Mouse (Mus musculus): ENCODE measurements around the gene Hdgfl3. TPM values are rescaled to one million over a fixed set of nuclear protein-coding genes. Genes with fewer than 3 reads are reported as not detected.

The Hdgfl3 gene
- total RNA-seq, 2 experiments from 2014 or later: 71.9 to 73.0 TPM

- DNase-seq (ENCODE audit: low spot score in 2 of 2): no peak
- intact Hi-C loops (cut with DNase I): no loop called here
Measured at GRCm38 (mm10) chr7:81918316-81918715, 16.0 kb downstream of the Hdgfl3 start.

- intact Hi-C loops (cut with DNase I): no loop called here
Measured at GRCm38 (mm10) chr7:81904926-81905325, 29.3 kb downstream of the Hdgfl3 start.

GRCm38 (mm10) chr7:81904094-81904493 lies 30.2 kb downstream of the Hdgfl3 start:
- DNase-seq (ENCODE audit: low spot score in 2 of 2): no peak
- intact Hi-C loops (cut with DNase I): no loop called here

More at GRCm38 (mm10) chr7:81904926-81905325, 29.3 kb downstream of the Hdgfl3 start:
- DNase-seq (ENCODE audit: low spot score in 2 of 2): peak in 1 of 2 experiments; percentile 69

- no peak for DNase-seq (ENCODE audit: low spot score in 2 of 2)
- intact Hi-C loops (cut with DNase I): no loop called here
Measured at GRCm38 (mm10) chr7:81899361-81899760, 34.9 kb downstream of the Hdgfl3 start.

- intact Hi-C loops (cut with DNase I): no loop called here
- no peak for DNase-seq (ENCODE audit: low spot score in 2 of 2)
Measured at GRCm38 (mm10) chr7:81885128-81885527, 49.1 kb downstream of the Hdgfl3 start.

GRCm38 (mm10) chr7:81881600-81881999 lies 52.7 kb downstream of the Hdgfl3 start:
- intact Hi-C loops (cut with DNase I): no loop called here
- DNase-seq (ENCODE audit: low spot score in 2 of 2): no peak

GRCm38 (mm10) chr7:81880797-81881196 lies 53.5 kb downstream of the Hdgfl3 start:
- intact Hi-C loops (cut with DNase I): no loop called here
- no peak for DNase-seq (ENCODE audit: low spot score in 2 of 2)

- intact Hi-C loops (cut with DNase I): no loop called here
- no peak for DNase-seq (ENCODE audit: low spot score in 2 of 2)
Measured at GRCm38 (mm10) chr7:81880286-81880685, 54.0 kb downstream of the Hdgfl3 start.

GRCm38 (mm10) chr7:81875372-81875771 lies 58.9 kb downstream of the Hdgfl3 start:
- intact Hi-C loops (cut with DNase I): no loop called here
- peak; percentile 50 to 85 for DNase-seq (ENCODE audit: low spot score in 2 of 2)

GRCm38 (mm10) chr7:81874636-81875035 lies 59.6 kb downstream of the Hdgfl3 start:
- intact Hi-C loops (cut with DNase I): loop anchor here (5.0 kb wide), 1 partner anchor 58 kb away; the partner anchor contains the start of gene Hdgfl3
- DNase-seq (ENCODE audit: low spot score in 2 of 2): no peak

GRCm38 (mm10) chr7:81873807-81874206 lies 60.5 kb downstream of the Hdgfl3 start:
- no peak for DNase-seq (ENCODE audit: low spot score in 2 of 2)
- intact Hi-C loops (cut with DNase I): loop anchor here (5.0 kb wide), 1 partner anchor 58 kb away; the partner anchor contains the start of gene Hdgfl3

GRCm38 (mm10) chr7:81872493-81873013 lies 61.7 kb downstream of the Hdgfl3 start:
- DNase-seq (ENCODE audit: low spot score in 2 of 2): peak in 1 of 2 experiments; percentile 36
- intact Hi-C loops (cut with DNase I): loop anchor here (5.0 kb wide), 1 partner anchor 60 kb away; the partner anchor contains the start of gene Hdgfl3

GRCm38 (mm10) chr7:81868158-81868557 lies 66.1 kb downstream of the Hdgfl3 start:
- peak; percentile 57 for DNase-seq (ENCODE audit: low spot score in 2 of 2)
- intact Hi-C loops (cut with DNase I): loop anchor here (5.0 to 10.0 kb wide), 2 partner anchors 89 to 247 kb away; no protein-coding TSS in a partner anchor

GRCm38 (mm10) chr7:81867231-81867930 lies 66.9 kb downstream of the Hdgfl3 start:
- DNase-seq (ENCODE audit: low spot score in 2 of 2): no peak
- intact Hi-C loops (cut with DNase I): loop anchor here (5.0 to 10.0 kb wide), 2 partner anchors 90 to 247 kb away; no protein-coding TSS in a partner anchor

GRCm38 (mm10) chr7:81865937-81866336 lies 68.3 kb downstream of the Hdgfl3 start:
- no peak for DNase-seq (ENCODE audit: low spot score in 2 of 2)
- intact Hi-C loops (cut with DNase I): loop anchor here (5.0 to 10.0 kb wide), 2 partner anchors 91 to 249 kb away; no protein-coding TSS in a partner anchor

GRCm38 (mm10) chr7:81864552-81864951 lies 69.7 kb downstream of the Hdgfl3 start:
- intact Hi-C loops (cut with DNase I): loop anchor here (5.0 to 10.0 kb wide), 2 partner anchors 77 to 250 kb away; partner anchors contain the start of gene 3110040N11Rik
- DNase-seq (ENCODE audit: low spot score in 2 of 2): no peak

- intact Hi-C loops (cut with DNase I): loop anchor here (5.0 to 10.0 kb wide), 2 partner anchors 76 to 252 kb away; partner anchors contain the start of gene 3110040N11Rik
- DNase-seq (ENCODE audit: low spot score in 2 of 2): no peak
Measured at GRCm38 (mm10) chr7:81862587-81863583, 71.4 kb downstream of the Hdgfl3 start.

GRCm38 (mm10) chr7:81861921-81862320 lies 72.4 kb downstream of the Hdgfl3 start:
- intact Hi-C loops (cut with DNase I): loop anchor here (5.0 to 10.0 kb wide), 2 partner anchors 75 to 253 kb away; partner anchors contain the start of gene 3110040N11Rik
- no peak for DNase-seq (ENCODE audit: low spot score in 2 of 2)

- no peak for DNase-seq (ENCODE audit: low spot score in 2 of 2)
- intact Hi-C loops (cut with DNase I): loop anchor here (5.0 to 10.0 kb wide), 2 partner anchors 74 to 253 kb away; partner anchors contain the start of gene 3110040N11Rik
Measured at GRCm38 (mm10) chr7:81861461-81861860, 72.8 kb downstream of the Hdgfl3 start.
